ENCODE assay signal across 23 mouse cellular contexts in the genomic region with DNA sequence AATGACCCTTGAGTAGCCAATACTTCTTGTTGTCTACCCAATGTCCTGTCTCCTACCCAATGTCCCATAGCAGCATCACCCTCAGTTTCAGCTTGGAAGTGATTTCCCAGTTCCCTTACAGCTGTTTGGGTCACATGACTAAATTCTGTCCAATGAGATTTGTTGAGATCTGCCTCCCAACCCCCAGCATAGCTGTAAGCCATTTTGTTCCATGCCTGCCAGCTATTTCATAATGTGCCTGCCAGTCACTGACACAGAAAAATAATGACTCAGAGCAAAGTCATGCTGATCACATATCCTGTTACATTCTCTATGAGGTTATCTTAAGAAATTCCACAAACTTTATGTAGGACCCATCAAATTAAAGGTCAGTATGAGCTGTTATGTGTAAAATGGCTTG. TPM values are rescaled to one million over a fixed set of nuclear protein-coding genes. Genes with fewer than 3 reads are reported as not detected.
A peak's percentile ranks its signal among the peaks of the same experiment; 100 is the strongest.
DNase-seq lines count a peak whose midpoint lies in the region; ATAC-seq and TF ChIP-seq lines count a peak whose summit lies in the region.
"Had no signal": no experiment of that assay in that cellular context is flagged by ENCODE, and none has a peak within 500 bp of the region (broad histone marks: within the 10 kb centered on the region; RNA-seq: fewer than 3 reads in every experiment).

No protein-coding gene starts in this region.

- no peak for TF ChIP-seq POLR2A in embryonic fibroblast, embryonic 13.5 days (IDR thresholded peaks at IDR 0.05; ENCODE audit: low read depth, low read length)

- no peaks in the 10 kb centered on the region; the same call in 1 of the 2 replicates for H3K4me1 ChIP-seq in liver, postnatal 0 days (ENCODE audit: insufficient read depth)
- H3K4me1 ChIP-seq in liver, embryonic 11.5 days (replicated peaks; ENCODE audit: control insufficient read depth, insufficient read depth, low read length), result no peaks in the 10 kb centered on the region
- H3K4me1 ChIP-seq in embryonic fibroblast, embryonic 13.5 days (ENCODE audit: control insufficient read depth, insufficient read depth, low read length), result peaks cover 10% of the 10 kb centered on the region
- H3K4me1 ChIP-seq: embryonic facial prominence, embryonic 12.5 days; forebrain, embryonic 13.5 days; hindbrain, embryonic 15.5 days; lung, embryonic 15.5 days; neural tube, embryonic 15.5 days had no signal

- H3K9ac ChIP-seq in liver, postnatal 0 days (replicated peaks), result no peak overlapping the region
- no peak overlapping the region for H3K9ac ChIP-seq in liver, embryonic 11.5 days (ENCODE audit: low read depth, low read length)
- H3K9ac ChIP-seq: embryonic facial prominence, embryonic 12.5 days; forebrain, embryonic 13.5 days; hindbrain, embryonic 15.5 days; liver, embryonic 13.5 days; lung, embryonic 15.5 days; neural tube, embryonic 15.5 days had no signal

- no peaks in the 10 kb centered on the region for H3K27me3 ChIP-seq in liver, postnatal 0 days (ENCODE audit: insufficient read depth, low read length)
- H3K27me3 ChIP-seq in liver, embryonic 11.5 days (replicated peaks; ENCODE audit: control insufficient read depth, insufficient read depth, low read length), result no peaks in the 10 kb centered on the region
- H3K27me3 ChIP-seq: embryonic facial prominence, embryonic 12.5 days; forebrain, embryonic 13.5 days; hindbrain, embryonic 15.5 days; liver, embryonic 13.5 days; lung, embryonic 15.5 days; neural tube, embryonic 15.5 days had no signal

- no peak overlapping the region for H3K4me2 ChIP-seq in liver, postnatal 0 days (ENCODE audit: low read depth, low read length)
- no peak overlapping the region for H3K4me2 ChIP-seq in liver, embryonic 11.5 days
- H3K4me2 ChIP-seq: embryonic facial prominence, embryonic 12.5 days; forebrain, embryonic 13.5 days; hindbrain, embryonic 15.5 days; liver, embryonic 13.5 days; lung, embryonic 15.5 days; midbrain, embryonic 11.5 days; neural tube, embryonic 15.5 days had no signal

- H3K27ac ChIP-seq in liver, postnatal 0 days (ENCODE audit: low read depth), result no peak overlapping the region
- no peak overlapping the region for H3K27ac ChIP-seq in liver, embryonic 11.5 days (ENCODE audit: low read depth, low read length)
- peak overlapping the region; percentile 7; the same call in 1 of the 2 replicates for H3K27ac ChIP-seq in embryonic fibroblast, embryonic 13.5 days (ENCODE audit: insufficient read depth, low read length)
- no peak overlapping the region for H3K27ac ChIP-seq in layer of hippocampus, adult 2 months
- H3K27ac ChIP-seq: embryonic facial prominence, embryonic 12.5 days; forebrain, embryonic 13.5 days; gastrocnemius, adult 2 months; hindbrain, embryonic 15.5 days; liver, embryonic 13.5 days; lung, embryonic 15.5 days; neural tube, embryonic 15.5 days had no signal

- no peak for TF ChIP-seq EP300 in liver, postnatal 0 days (IDR thresholded peaks at IDR 0.05; ENCODE audit: low read depth)

- DNase-seq in liver, postnatal 0 days, result peak; percentile 44
- no peak for DNase-seq in liver, embryonic 11.5 days (ENCODE audit: low spot score)
- DNase-seq in Muller cell, postnatal 12 days (ENCODE audit: inconsistent ontology term), result peak; percentile 67
- DNase-seq in layer of hippocampus, adult 2 months (ENCODE audit: low spot score in 2 of 2), result no peak
- no peak for DNase-seq in kidney, adult 18-20 months
- no peak for DNase-seq in frontal cortex, adult 2 months (ENCODE audit: extremely low spot score in 1 of 2, low spot score in 1 of 2)
- DNase-seq: adrenal gland, postnatal 10 days; cerebellum, postnatal 14 days; gastrocnemius, adult 2 months; heart, postnatal 4 days; kidney, adult 8-10 months; kidney, postnatal 10 days; layer of hippocampus, postnatal 36 days; liver, embryonic 13.5 days; right cerebral cortex, postnatal 14 days had no signal

- H3K36me3 ChIP-seq in liver, postnatal 0 days (replicated peaks; ENCODE audit: insufficient read depth, low read length), result no peaks in the 10 kb centered on the region
- no peaks in the 10 kb centered on the region for H3K36me3 ChIP-seq in liver, embryonic 11.5 days (ENCODE audit: control insufficient read depth, insufficient read depth, low read length)
- H3K36me3 ChIP-seq: embryonic facial prominence, embryonic 12.5 days; hindbrain, embryonic 15.5 days; liver, embryonic 13.5 days; lung, embryonic 15.5 days; neural tube, embryonic 15.5 days had no signal

- no peak overlapping the region for H3K4me3 ChIP-seq in liver, postnatal 0 days (ENCODE audit: low read depth, low read length)
- no peak overlapping the region for H3K4me3 ChIP-seq in liver, embryonic 11.5 days (ENCODE audit: low read depth, low read length)
- H3K4me3 ChIP-seq in embryonic fibroblast, embryonic 13.5 days (ENCODE audit: insufficient read depth, low read length), result no peak overlapping the region
- H3K4me3 ChIP-seq in layer of hippocampus, adult 2 months, result no peak overlapping the region
- H3K4me3 ChIP-seq: embryonic facial prominence, embryonic 12.5 days; erythroblast, embryonic 14.5 days; forebrain, embryonic 13.5 days; gastrocnemius, adult 2 months; hindbrain, embryonic 15.5 days; liver, embryonic 13.5 days; lung, embryonic 15.5 days; neural tube, embryonic 15.5 days had no signal

- ATAC-seq in liver, postnatal 0 days, result peak; percentile 88
- no peak for ATAC-seq in liver, embryonic 11.5 days (replicated peaks; ENCODE audit: low FRiP score)
- ATAC-seq: forebrain, embryonic 13.5 days had no signal

- H3K9me3 ChIP-seq in liver, postnatal 0 days (ENCODE audit: low read length), result no peaks in the 10 kb centered on the region
- no peaks in the 10 kb centered on the region for H3K9me3 ChIP-seq in liver, embryonic 11.5 days (ENCODE audit: control insufficient read depth, low read length)
- H3K9me3 ChIP-seq: liver, embryonic 13.5 days; lung, embryonic 15.5 days; neural tube, embryonic 15.5 days had no signal

- no peak for TF ChIP-seq CTCF in liver, postnatal 0 days (IDR thresholded peaks at IDR 0.05; ENCODE audit: low read depth)
- no peak for TF ChIP-seq CTCF in embryonic fibroblast, embryonic 13.5 days (IDR thresholded peaks at IDR 0.05; ENCODE audit: borderline replicate concordance, insufficient read depth, low read length)
- no peak for TF ChIP-seq CTCF in layer of hippocampus, adult 2 months (conservative IDR thresholded peaks at IDR 0.05)

RNA-seq across cellular contexts. Expression of gene Ccdc88b, which starts 18.8 kb away (rescaled TPM):
- 2.6 and 2.8 TPM in 2 replicates for polyA plus RNA-seq in liver, postnatal 0 days (2015; fragmentation: Nextera tagmentation; extraction: Ambion mirVana)
- polyA plus RNA-seq in liver, embryonic 11.5 days (2014; fragmentation: Nextera tagmentation; extraction: Ambion mirVana), result 2.8 and 4.4 TPM in 2 replicates
- 0.18 TPM in 1 of 2 replicates, not detected in the other for polyA plus RNA-seq in embryonic fibroblast, embryonic 13.5 days (2011; ENCODE audit: insufficient read length, low read depth, missing spikeins)
- total RNA-seq in layer of hippocampus, adult 2 months (2021), result 10 to 100 TPM; 14.6 to 15.7 TPM
- polyA plus RNA-seq in frontal cortex, adult 2 months (2012; rRNA removed), result 2.5 and 3.8 TPM in 2 replicates

RNA-seq across cellular contexts. Expression of gene Trmt112, which starts 32.7 kb away (rescaled TPM):
- 67.1 and 68.6 TPM in 2 replicates for polyA plus RNA-seq in liver, postnatal 0 days (2015; fragmentation: Nextera tagmentation; extraction: Ambion mirVana)
- polyA plus RNA-seq in liver, embryonic 11.5 days (2014; fragmentation: Nextera tagmentation; extraction: Ambion mirVana), result 167 and 169 TPM in 2 replicates
- 61.4 and 74.9 TPM in 2 replicates for polyA plus RNA-seq in embryonic fibroblast, embryonic 13.5 days (2011; ENCODE audit: insufficient read length, low read depth, missing spikeins)
- 10 to 100 TPM; 48.4 to 49.3 TPM for total RNA-seq in layer of hippocampus, adult 2 months (2021)
- 89.9 and 99.5 TPM in 2 replicates for polyA plus RNA-seq in frontal cortex, adult 2 months (2012; rRNA removed)

RNA-seq across cellular contexts. Expression of gene Prdx5, which starts 33.1 kb away (rescaled TPM):
- 371 and 389 TPM in 2 replicates for polyA plus RNA-seq in liver, postnatal 0 days (2015; fragmentation: Nextera tagmentation; extraction: Ambion mirVana)
- 106 and 117 TPM in 2 replicates for polyA plus RNA-seq in liver, embryonic 11.5 days (2014; fragmentation: Nextera tagmentation; extraction: Ambion mirVana)
- polyA plus RNA-seq in embryonic fibroblast, embryonic 13.5 days (2011; ENCODE audit: insufficient read length, low read depth, missing spikeins), result 161 and 235 TPM in 2 replicates
- 100 to 1,000 TPM; 361 to 395 TPM for total RNA-seq in layer of hippocampus, adult 2 months (2021)
- polyA plus RNA-seq in frontal cortex, adult 2 months (2012; rRNA removed), result 322 and 340 TPM in 2 replicates

RNA-seq across cellular contexts. Expression of gene Rps6ka4, which starts 36.4 kb away (rescaled TPM):
- 4.2 and 5.2 TPM in 2 replicates for polyA plus RNA-seq in liver, postnatal 0 days (2015; fragmentation: Nextera tagmentation; extraction: Ambion mirVana)
- polyA plus RNA-seq in liver, embryonic 11.5 days (2014; fragmentation: Nextera tagmentation; extraction: Ambion mirVana), result 11.5 and 12.6 TPM in 2 replicates
- 32.6 and 36.8 TPM in 2 replicates for polyA plus RNA-seq in embryonic fibroblast, embryonic 13.5 days (2011; ENCODE audit: insufficient read length, low read depth, missing spikeins)
- total RNA-seq in layer of hippocampus, adult 2 months (2021), result 10 to 100 TPM; 38.3 to 39.1 TPM
- polyA plus RNA-seq in frontal cortex, adult 2 months (2012; rRNA removed), result 34.1 and 36.9 TPM in 2 replicates

RNA-seq across cellular contexts. Expression of gene Esrra, which starts 44.8 kb away (rescaled TPM):
- polyA plus RNA-seq in liver, postnatal 0 days (2015; fragmentation: Nextera tagmentation; extraction: Ambion mirVana), result 7.7 and 8.2 TPM in 2 replicates
- polyA plus RNA-seq in liver, embryonic 11.5 days (2014; fragmentation: Nextera tagmentation; extraction: Ambion mirVana), result 4.1 and 5.9 TPM in 2 replicates
- 18.6 and 19.7 TPM in 2 replicates for polyA plus RNA-seq in embryonic fibroblast, embryonic 13.5 days (2011; ENCODE audit: insufficient read length, low read depth, missing spikeins)
- total RNA-seq in layer of hippocampus, adult 2 months (2021), result 10 to 100 TPM; 56.9 to 63.4 TPM
- polyA plus RNA-seq in frontal cortex, adult 2 months (2012; rRNA removed), result 67.7 and 70.5 TPM in 2 replicates

Comparison
In these comparisons a context has a peak if more than half of its experiments do, and no peak if none do; other contexts are left out.
1. DNase-seq: peak in liver, postnatal 0 days (single experiment) and Muller cell, postnatal 12 days (single experiment); none in liver, embryonic 11.5 days (single experiment), layer of hippocampus, adult 2 months (0 of 2), kidney, adult 18-20 months (single experiment) and frontal cortex, adult 2 months (0 of 2).